Mouse (Mus musculus): ENCODE measurements around the gene Dhrs1.

Dhrs1 gene

DNA sequence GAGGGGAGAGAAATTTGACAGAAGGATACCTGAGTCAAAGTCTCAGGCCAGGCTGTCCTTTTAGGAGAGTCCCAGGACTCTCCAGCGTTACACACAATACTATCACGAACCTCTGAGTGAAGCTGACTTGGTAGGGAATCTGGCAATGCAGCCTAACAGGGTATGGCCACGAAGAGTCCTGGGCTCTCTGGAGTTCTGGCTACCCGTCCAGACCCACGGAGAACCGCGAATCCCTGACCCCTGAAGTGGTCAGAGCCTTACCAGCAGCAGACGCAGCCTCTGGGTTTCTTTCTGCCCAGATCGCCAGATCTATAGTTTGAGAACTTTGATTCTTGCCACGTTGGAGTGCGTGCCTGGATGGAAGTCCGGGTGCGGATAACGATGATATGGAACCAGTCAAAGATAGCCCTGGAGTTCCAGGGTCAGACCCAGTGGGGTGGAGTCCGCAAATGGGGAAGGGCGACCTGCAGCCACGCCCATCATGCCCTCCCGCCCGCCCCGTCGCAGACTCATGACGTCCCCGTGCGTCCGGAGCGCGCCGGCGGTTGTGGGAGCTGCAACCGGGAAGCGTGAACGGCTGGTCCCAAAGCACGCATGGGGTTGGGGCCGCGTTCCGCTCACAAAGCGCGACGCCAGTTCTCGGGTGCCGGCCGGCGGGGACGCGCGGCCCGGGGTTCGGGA lies at the start of gene Dhrs1, which contains the start of gene Nop9:
TSS of gene Dhrs1 (minus strand) at position 511 of the 681 bp plus-strand sequence.
TSS of gene Nop9 (plus strand) at position 514 of the 681 bp plus-strand sequence.
- no peak for DNase-seq (ENCODE audit: extremely low read depth, low read depth)

DNA sequence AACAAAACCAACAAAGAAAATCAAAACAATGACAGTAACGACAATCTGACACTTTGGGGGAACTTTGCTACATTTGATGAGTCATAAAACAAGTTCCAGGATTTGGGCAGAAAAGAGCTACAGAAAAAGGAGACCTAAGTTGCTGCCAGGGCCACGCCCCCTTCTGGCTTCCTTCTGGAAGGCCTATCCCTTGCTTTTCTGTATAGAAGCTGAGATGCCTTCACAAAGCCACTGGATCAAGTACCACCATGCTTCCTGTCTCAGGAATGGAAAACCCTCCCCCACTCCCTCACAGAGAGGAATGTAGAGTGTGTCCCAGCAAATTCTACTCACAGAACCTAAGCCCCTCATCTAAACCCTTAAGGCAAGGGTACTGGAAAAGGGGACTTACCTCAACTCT lies 48.5 kb upstream of the Dhrs1 start:
- no peak for DNase-seq (ENCODE audit: extremely low read depth, low read depth)

DNA sequence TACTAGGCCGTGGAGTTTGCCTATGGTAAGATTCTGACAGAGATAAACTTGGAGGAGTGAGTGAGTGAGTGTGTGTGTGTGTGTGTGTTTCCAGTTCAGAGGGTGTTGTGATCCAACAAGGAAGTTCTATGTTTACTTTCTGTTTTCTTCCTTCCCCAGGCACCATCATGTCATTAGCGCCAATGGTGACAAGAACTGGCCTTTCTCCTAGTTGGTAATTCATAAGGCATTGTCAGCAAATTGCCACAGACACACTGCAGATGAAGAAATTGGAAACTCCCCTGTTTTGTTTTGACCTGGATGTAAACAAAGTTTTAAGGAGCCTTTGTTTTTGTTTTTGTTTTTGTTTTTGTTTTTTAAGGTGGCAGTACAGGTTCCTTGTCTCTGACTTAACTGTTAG lies 48.0 kb upstream of the Dhrs1 start:
- no peak for DNase-seq (ENCODE audit: extremely low read depth, low read depth)

DNA sequence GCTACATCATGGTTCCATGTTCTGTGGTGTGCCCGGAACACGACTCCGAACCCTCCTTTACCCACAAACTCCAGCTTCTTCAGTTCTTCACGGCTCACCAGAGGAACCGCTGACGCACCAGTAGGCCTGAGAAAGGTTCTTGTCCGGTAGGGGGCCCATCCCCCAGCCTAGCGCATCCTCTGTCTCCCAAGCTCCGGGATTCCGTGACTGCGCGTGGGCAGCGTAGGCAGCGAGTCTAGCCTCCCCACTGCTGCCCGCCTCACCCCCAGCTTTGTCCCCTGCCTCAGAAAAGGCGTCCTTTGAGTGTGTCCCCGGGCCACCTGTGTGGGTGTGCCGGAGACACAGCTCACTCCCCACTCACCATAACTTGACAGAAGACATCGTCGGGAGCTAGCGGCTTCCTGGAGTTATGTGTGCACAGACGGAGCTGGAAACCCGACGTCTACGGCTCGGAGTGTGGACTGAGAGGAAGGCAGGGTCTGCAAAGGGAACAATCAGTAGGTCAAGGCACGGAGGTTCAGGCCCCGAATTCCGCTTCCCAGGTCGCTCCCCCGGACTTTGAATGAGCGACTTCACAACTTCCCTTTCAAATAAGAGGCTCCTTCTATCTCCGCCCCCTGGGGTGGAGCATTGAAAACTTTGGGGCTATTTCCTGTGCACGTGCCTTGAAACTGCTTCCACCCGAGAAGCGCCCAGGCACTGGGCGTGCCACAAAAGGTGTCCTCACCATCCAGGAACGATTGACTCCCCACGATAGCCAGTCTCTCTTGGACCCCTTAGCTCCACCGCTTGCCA lies 43.0 kb upstream of the Dhrs1 start, which contains the start of gene Ripk3:
TSS of gene Ripk3 (minus strand) at position 610 of the 795 bp plus-strand sequence.
- DNase-seq (ENCODE audit: extremely low read depth, low read depth), result peak; percentile 88

DNA sequence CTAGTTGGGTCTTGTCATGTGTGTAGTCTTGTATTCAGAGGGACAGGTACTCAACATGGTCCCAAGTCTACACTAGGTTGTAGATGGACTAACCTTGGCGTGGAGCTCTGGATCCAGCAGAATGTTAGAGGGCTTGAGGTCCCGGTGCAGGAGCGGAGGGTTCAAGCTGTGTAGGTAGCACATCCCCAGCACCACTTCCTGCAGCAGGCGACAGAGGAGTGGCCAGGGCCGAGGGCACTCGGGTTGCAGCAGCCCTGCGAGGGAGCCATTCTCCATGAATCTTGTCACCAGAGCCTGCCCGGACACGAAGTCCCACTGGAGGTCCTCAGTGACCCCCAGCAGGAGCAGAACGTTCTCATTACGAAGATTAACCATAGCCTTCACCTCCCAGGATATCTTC lies 42.2 kb upstream of the Dhrs1 start:
- DNase-seq (ENCODE audit: extremely low read depth, low read depth), result no peak

DNA sequence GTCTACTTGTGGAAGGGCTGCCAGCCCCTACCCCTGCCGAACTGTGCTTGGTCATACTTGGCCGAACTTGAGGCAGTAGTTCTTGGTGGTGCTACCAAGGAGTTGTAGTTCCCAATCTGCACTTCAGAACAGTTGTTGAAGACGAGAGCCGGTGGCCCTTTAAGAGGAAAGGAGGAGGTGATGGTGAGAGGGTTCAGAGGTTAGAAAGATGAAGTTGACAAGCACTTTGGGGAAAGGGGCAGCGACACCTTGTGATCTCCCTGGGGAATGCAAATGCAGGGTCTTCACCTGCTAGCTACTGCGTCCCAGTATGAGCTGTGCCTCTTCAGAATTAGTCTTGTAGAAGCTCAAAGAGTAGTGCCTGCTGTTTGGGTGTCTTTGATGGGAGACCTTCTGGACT lies 39.7 kb upstream of the Dhrs1 start:
- no peak for DNase-seq (ENCODE audit: extremely low read depth, low read depth)

DNA sequence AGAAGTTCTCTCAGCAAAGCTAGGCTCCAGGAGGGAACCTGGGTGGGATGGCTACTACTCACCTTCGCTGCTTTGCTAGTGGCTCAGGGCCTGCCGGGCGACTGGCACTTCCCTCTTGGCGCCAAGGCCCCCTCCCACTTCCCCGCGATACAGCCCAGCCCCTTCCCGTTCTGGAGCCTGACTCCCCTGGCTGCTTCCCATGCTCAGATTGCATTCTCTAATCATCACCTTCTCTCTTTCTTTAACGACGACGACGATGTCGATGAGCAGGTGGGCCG lies 38.4 kb upstream of the Dhrs1 start, which contains the start of gene Adcy4:
TSS of gene Adcy4 (minus strand) at position 138 of the 278 bp plus-strand sequence.
- DNase-seq (ENCODE audit: extremely low read depth, low read depth), result no peak

DNA sequence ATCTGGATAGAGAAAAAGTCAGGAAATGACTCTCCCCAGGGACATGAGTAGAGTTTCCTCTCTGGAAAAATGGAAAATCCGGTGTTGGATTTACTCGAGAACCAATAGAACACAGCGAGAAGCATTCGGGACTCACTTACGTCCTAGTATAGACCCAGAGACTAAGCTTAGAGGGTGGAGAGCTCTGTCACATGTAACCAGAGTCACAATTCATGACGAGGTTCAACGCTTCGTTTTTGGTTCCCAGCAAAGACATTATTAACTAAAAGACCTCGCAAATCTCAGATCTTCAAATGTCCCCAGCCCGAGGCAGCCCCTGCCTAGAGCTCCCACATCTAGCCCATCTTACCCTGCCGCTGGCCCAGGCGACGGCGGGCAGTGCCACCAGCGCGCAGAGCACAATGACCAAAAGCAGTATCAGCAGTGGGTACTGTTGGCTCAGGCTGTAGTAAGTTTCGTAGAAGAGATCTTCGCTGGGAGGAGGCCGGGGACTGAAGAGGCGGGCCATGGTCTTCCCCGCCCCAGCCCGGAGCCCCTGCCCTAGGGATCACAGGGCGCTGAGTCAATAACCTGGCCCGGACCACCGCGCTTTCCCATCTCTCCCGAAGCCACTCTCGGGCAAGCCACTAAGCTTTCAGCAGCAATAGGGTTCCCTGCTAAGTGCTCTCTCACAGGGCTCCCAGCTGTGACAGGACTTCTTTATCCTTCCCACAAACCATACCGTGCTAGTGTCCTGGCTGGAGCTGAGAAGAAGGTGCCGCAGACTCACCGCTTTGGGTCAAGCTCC lies 37.9 kb upstream of the Dhrs1 start:
- DNase-seq (ENCODE audit: extremely low read depth, low read depth), result no peak

DNA sequence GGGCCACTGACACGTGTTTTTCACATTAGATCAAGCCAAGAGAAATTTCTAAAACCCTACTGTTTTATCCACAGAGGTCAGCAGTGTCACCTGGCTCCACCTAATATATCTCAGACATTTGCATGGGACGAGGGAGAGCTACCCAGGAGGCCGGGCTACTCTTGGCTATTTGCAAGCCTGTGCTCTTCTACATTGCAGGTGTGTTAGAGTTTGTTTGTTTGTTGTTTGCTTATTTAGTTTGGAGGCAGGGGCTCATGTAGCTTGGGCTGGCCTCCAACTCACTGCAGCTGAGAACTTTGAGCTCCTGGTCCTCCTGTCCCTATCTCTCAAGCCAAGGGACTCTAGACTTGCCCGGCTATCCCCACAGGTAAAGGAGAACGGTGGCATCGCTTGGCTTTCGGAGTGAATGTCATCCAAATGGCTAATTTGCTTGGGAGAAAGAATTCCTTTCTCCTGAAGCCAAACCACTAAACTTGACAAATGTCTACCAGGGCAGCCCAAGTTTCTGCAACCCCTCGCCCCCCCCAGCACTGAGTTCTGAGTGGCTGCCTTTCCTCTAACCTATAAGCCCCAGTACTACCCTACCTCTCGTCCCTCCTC lies 37.0 kb upstream of the Dhrs1 start:
- DNase-seq (ENCODE audit: extremely low read depth, low read depth), result no peak

DNA sequence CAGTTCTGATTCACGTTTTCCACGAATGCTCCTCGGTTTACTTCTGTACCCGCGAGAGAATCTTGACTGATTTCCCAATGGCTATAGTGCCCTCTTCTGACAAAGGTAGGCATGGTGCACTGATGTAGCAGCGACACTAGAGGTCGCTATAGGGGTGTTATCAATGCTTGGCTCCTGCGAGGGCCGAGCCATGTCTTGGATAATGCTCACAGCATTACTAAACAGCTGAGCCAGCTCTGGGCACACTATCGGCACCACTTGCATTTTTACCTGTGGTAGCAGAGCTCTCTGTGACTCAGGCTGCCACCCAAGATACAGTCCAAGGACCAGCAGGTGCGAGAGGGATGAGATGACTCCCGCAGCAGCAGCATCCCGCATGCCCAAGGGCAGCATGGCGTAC lies 35.8 kb upstream of the Dhrs1 start:
- DNase-seq (ENCODE audit: extremely low read depth, low read depth), result no peak

DNA sequence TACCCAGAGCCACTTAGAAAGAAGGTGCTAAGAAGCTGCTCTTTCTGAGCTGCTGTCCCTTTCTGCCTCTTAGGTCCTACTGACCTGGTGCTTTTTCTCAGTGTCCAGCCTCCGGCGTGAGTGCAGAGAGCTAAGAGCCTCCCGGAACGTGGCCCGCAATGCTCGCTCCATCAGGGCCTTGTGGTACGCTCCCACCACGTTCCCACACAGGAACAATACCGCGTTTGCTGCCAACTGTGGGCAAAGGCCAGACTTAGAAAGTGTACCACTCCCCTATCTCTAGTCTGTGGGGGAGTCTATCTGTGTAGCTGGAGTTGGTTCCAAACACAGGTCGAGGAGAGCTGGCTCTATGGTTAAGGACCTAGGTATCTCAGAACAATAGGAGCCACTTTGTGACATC lies 35.2 kb upstream of the Dhrs1 start:
- no peak for DNase-seq (ENCODE audit: extremely low read depth, low read depth)

DNA sequence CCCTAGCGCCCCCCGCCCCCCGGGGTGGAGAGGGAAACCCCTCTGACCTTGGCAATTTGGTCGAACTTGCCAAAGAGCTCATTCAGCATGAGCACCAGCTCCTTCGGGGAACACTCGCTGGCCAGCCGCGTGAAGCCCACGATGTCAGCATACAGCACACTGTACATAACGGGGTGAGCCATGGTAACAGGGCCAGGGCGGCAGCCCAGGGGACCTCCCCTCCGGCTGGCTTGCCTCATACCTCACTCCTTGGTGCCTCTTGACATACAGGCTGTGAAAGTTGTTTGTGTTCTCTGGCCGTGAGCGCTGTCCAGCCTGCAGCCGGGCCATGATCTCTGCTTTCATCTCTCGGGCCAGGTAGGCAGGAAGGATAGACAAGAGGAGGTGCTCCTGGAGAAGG lies 34.2 kb upstream of the Dhrs1 start:
- no peak for DNase-seq (ENCODE audit: extremely low read depth, low read depth)

DNA sequence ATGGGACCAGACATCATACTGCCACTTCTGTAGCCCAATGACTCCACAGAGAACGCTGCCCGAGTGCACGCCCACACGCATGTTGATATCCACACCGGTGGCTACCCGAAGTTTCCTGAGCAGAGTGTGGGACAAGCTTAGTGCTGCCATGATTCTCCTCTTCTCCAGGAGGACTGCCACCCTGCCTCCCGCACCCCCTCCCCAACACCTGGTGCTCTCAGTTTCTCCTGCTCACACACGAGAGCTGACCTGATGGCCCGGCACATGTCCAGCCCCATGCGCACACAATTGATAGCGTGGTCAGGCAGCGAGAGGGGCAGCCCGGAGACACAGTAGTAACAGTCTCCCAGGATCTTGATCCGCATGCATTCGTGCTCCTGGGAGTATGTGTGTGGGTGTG lies 33.2 kb upstream of the Dhrs1 start:
- no peak for DNase-seq (ENCODE audit: extremely low read depth, low read depth)

DNA sequence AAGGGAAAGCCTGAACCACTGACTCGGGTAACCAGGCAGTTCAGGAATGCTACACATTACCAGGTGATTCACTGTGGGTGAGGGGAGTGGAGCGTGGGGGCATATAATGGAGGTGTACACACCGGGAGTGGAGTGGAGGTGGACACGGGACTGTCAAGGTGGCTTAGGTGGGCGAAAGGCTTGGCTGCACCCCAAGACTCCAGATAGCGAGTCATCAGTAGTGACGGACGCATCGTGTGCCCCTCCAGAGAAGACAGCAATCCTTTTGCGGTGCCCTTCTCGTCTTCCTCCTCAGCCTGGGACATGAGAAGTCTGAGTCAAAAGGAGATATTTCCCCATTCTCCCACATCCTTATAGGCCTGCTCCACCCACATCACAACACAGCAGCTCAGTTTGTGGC lies 32.3 kb upstream of the Dhrs1 start:
- DNase-seq (ENCODE audit: extremely low read depth, low read depth), result no peak

DNA sequence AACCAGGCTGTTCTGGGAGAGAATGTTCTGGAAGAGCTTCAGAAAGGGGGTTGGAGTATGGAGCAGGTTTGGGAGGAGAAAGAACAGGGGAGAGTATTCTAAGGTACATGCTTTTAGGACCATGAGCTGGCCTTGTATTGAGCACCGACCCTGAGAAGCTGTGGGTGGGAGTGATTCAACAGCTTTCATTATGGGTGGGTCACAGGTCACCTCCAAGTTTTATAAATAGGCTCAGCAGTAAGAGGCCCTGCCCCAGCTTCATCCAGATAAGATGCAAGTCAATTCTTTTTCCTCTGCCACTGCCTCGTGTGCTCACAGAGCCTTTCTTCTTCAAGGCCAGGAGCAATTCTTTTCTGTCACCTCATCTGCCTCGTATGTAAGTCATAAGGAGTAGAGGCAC lies 31.7 kb upstream of the Dhrs1 start:
- DNase-seq (ENCODE audit: extremely low read depth, low read depth), result no peak

DNA sequence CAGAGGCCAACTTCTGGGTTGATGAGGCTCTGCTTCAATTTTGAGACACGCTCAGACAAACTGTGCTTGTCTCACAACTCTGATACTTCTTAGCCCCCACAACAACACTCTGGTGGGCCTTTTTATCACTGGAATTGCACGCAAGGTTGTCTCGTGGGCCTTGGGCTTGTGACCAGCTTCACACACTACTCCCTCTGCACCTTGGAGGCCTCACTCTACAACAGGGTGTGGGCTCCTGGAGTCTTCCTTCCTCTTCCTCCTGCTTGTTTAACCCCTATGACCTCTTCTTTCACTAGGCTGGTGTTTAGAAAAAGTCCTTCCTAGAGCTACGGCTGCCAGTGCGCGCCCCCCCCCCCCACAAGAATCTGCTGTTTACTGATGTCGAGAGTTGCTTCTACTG lies 31.2 kb upstream of the Dhrs1 start:
- no peak for DNase-seq (ENCODE audit: extremely low read depth, low read depth)

DNA sequence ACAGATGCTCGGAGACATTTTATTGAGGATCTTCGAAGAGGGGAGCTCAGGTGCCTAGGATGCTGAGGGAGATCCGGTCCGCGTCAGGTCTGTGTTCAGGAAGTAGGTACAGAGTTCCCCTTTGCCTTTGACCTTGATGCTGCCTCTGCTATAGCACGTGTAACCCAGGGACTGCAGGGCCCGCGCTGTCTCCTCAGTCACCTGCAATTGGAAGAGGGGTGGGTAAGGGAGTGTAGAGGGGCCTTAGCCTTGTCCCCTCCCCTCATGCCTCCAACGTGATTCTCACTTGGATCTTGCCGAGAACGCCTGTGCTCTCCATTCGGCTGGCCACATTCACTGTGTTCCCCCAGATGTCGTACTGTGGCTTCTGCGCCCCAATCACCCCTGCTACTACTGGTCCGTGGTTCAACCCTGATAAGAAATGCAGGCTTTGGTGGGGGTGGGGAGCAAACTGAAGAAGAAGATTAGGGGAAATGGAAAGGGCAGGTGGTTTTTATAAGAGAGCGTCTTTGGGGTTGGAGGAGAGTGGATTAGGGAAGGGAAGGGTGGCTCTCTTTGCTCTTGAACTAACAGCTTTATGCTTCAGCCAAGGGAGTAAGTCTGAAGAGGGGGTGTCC lies 23.7 kb upstream of the Dhrs1 start:
- DNase-seq (ENCODE audit: extremely low read depth, low read depth), result peak; percentile 89

DNA sequence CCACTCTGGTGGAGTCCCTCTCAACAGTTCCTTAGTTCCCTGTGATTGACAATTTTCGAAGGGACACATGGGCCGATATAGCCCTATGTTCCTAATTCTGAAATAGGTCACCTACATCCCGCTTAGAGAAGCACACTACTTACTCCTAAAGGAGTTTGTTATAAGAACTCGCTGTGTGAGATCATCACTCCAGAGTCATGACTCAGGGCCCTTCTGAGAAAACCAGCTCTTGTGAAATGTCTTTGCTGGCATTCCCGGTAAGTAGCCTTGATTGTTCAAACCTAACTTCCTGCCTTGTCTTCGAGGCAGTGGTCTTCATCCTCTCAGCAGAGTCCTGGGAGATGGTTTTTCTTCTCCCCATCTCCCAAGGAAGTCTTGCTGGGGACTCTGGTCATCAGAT lies 23.1 kb upstream of the Dhrs1 start:
- DNase-seq (ENCODE audit: extremely low read depth, low read depth), result no peak

DNA sequence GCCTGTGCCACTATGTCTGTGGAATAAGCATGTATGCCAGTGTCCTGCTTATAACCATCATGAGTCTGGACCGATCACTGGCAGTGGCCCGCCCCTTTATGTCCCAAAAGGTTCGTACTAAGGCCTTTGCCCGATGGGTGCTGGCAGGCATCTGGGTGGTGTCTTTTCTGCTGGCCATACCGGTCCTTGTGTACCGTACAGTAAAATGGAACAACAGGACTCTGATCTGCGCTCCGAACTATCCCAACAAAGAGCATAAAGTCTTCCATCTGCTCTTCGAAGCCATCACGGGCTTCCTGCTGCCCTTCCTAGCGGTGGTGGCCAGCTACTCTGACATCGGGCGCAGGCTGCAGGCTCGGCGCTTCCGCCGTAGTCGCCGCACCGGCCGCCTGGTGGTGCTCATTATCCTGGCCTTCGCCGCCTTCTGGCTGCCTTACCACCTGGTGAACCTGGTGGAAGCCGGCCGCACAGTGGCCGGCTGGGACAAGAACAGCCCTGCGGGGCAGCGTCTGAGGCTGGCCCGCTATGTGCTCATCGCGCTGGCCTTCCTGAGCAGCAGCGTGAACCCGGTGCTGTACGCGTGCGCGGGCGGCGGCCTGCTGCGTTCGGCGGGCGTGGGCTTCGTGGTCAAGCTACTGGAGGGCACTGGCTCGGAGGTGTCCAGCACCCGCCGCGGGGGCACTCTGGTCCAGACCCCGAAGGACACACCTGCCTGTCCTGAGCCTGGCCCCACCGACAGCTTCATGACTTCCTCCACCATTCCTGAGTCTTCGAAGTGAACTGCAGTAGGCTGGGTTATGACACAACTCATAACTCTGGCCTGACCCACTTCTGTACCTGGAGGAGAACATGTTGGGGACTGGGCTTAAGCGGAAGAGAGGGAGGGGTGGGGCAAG lies 22.3 kb upstream of the Dhrs1 start:
- DNase-seq (ENCODE audit: extremely low read depth, low read depth), result no peak

DNA sequence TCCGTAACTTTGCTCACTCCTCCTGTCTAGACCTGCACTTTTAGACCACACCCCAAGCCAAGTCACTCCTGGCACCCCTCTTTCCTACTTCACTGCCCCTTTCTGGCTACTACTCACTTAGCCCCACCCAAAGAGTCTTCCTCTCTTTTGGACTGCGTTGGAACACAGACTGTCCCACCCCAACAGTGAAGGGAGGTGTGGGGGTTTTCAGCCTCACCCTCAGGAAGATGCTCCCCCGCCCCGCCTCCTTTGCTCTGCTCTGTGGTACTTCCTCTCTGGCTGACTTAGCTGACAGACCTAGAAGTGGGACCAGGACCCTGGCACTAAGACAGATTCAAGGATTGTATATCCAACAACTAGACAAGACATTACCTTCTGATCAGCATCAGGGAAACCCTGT lies 20.2 kb upstream of the Dhrs1 start, which contains the start of gene Ltb4r1:
TSS of gene Ltb4r1 (plus strand) at position 267 of the 400 bp plus-strand sequence.
- DNase-seq (ENCODE audit: extremely low read depth, low read depth), result peak; percentile 46
